Mouse (Mus musculus) ES-E14 (cell line): ENCODE results near the gene Baz2b. TPM values are rescaled to one million over a fixed set of nuclear protein-coding genes. Genes with fewer than 3 reads are reported as not detected.

Source experiments
- DNase-seq: peaks from one replicate; pipeline ENCODE4 v3.0.0-alpha.2; 2013; ENCODE audit warnings: low read depth, low spot score
- H3K27ac ChIP-seq: 2 replicates; pipeline ENCODE4 v1.5.1; 2012; ENCODE audit warnings: low read depth, mild to moderate bottlenecking, low read length, moderate library complexity, mixed read lengths; ENCODE audit not compliant: poor library complexity, insufficient read depth, severe bottlenecking
- H3K36me3 ChIP-seq: 2 replicates; pipeline ENCODE4 v1.6.1; 2012; ENCODE audit warnings: mild to moderate bottlenecking, low read length, moderate library complexity, mixed read lengths; ENCODE audit not compliant: control insufficient read depth, poor library complexity, insufficient read depth, severe bottlenecking
- H3K4me1 ChIP-seq, 2 experiments: fragments of 150-350 bp in 1 of 2; sonication (generic) in 1 of 2; 2 replicates each; pipeline ENCODE4 v1.6.1; 2012; ENCODE audit warnings: low read length in 2 of 2, mild to moderate bottlenecking in 1 of 2, mixed read lengths in 1 of 2; ENCODE audit not compliant: control insufficient read depth in 2 of 2, insufficient read depth in 2 of 2, poor library complexity in 1 of 2
- H3K4me3 ChIP-seq, 2 experiments: fragments of 150-350 bp in 1 of 2; sonication (generic) in 1 of 2; 2 replicates each; pipeline ENCODE4 v1.5.1; 2012; ENCODE audit warnings: low read length in 2 of 2, low read depth in 1 of 2, mild to moderate bottlenecking in 1 of 2, mixed read lengths in 1 of 2; ENCODE audit not compliant: insufficient read depth in 1 of 2, poor library complexity in 1 of 2, severe bottlenecking in 1 of 2
- H3K9ac ChIP-seq: 2 replicates; pipeline ENCODE4 v1.6.1; 2012; ENCODE audit warnings: low read depth, mild to moderate bottlenecking, low read length, mixed read lengths; ENCODE audit not compliant: poor library complexity, insufficient read depth, severe bottlenecking
- H3K9me3 ChIP-seq: fragments of 150-350 bp; sonication (generic); 2 replicates; pipeline ENCODE4 v1.6.1; 2012; ENCODE audit warnings: low read depth, mild to moderate bottlenecking, low read length; ENCODE audit not compliant: control insufficient read depth, insufficient read depth
- CHD2 ChIP-seq: IDR thresholded peaks from 2 replicates; pipeline ENCODE4 v1.6.1; 2014; ENCODE audit warnings: mild to moderate bottlenecking, low read depth, low read length, inconsistent platforms
- HCFC1 ChIP-seq: IDR thresholded peaks from 2 replicates; pipeline ENCODE4 v1.6.1; 2012; ENCODE audit warnings: low read length, inconsistent platforms, borderline replicate concordance; ENCODE audit not compliant: insufficient read depth
- MAFK ChIP-seq: IDR thresholded peaks from 2 replicates; pipeline ENCODE4 v1.6.1; 2014; ENCODE audit warnings: mild to moderate bottlenecking, low read depth, low read length, inconsistent platforms; ENCODE audit not compliant: insufficient read depth
- ZC3H11A ChIP-seq: IDR thresholded peaks from 2 replicates; pipeline ENCODE4 v1.6.1; 2012; ENCODE audit warnings: low read depth, mild to moderate bottlenecking, inconsistent platforms, low read length, borderline replicate concordance
- ZNF384 ChIP-seq: IDR thresholded peaks from 2 replicates; pipeline ENCODE4 v1.6.1; 2012; ENCODE audit warnings: low read depth, low read length, inconsistent platforms
- in situ Hi-C, 2 experiments: fragments of 600-800 bp; cut with MboI; formaldehyde crosslinking; loops; one replicate each; pipeline ENCODE4 v1.15.1; 2025; ENCODE audit warnings: low sequenced_read_pairs in 2 of 2, inconsistent platforms in 1 of 2; ENCODE audit not compliant: unreplicated experiment in 2 of 2
- total RNA-seq: library from RNA; depleted of rRNA; stranded (reverse); fragments of 300-350 nt; gene quantifications from 2 replicates; pipeline ENCODE4 v1.2.3, GENCODE M21; 2012

Baz2b gene
- total RNA-seq, 1 experiment: 22.0 TPM

GRCm38 (mm10) chr2:60123911-60124647, 85.6 kb downstream of the Baz2b start:
- H3K9me3 ChIP-seq: no peaks in the 10 kb centered on the region
- in situ Hi-C loops: no loop called here
- peaks cover 0 to 8% of the 10 kb centered on the region in 2 experiments; a peak in 1 of 4 replicates for H3K4me1 ChIP-seq
- peak overlapping the region; percentile 83 for H3K9ac ChIP-seq
- no peak overlapping the region for H3K27ac ChIP-seq
- peak overlapping the region; percentile 82 to 96 for H3K4me3 ChIP-seq
- DNase-seq: no peak
- H3K36me3 ChIP-seq: no peaks in the 10 kb centered on the region
- TF ChIP-seq MAFK (no peak), CHD2 (no peak), ZNF384 (no peak), ZC3H11A (no peak), HCFC1 (no peak)

- peaks cover 0 to 8% of the 10 kb centered on the region in 2 experiments; a peak in 1 of 4 replicates for H3K4me1 ChIP-seq
- in situ Hi-C loops: no loop called here
- H3K4me3 ChIP-seq: no peak overlapping the region
- H3K27ac ChIP-seq: no peak overlapping the region
- no peak for DNase-seq
- no peak for TF ChIP-seq CHD2
- TF ChIP-seq ZNF384: peak; percentile 77; the same call in 1 of the 2 replicates
- H3K9me3 ChIP-seq: no peaks in the 10 kb centered on the region
- H3K9ac ChIP-seq: no peak overlapping the region
- no peaks in the 10 kb centered on the region for H3K36me3 ChIP-seq
Measured at GRCm38 (mm10) chr2:60123061-60123874, 86.4 kb downstream of the Baz2b start.

- Histone ChIP-seq H3K27ac (no peak overlapping the region), H3K4me1 (peaks cover 0 to 8% of the 10 kb centered on the region in 2 experiments; a peak in 1 of 4 replicates)
Measured at GRCm38 (mm10) chr2:60122188-60122587, 87.5 kb downstream of the Baz2b start.

GRCm38 (mm10) chr2:60120681-60121080, 89.0 kb downstream of the Baz2b start:
- TF ChIP-seq HCFC1: no peak
- no peak for TF ChIP-seq ZNF384
- no peak for TF ChIP-seq CHD2
- TF ChIP-seq MAFK: no peak
- no peak for TF ChIP-seq ZC3H11A
- Histone ChIP-seq H3K9me3 (no peaks in the 10 kb centered on the region), H3K4me1 (peaks cover 0 to 4% of the 10 kb centered on the region in 2 experiments; a peak in 1 of 4 replicates), H3K9ac (no peak overlapping the region), H3K36me3 (no peaks in the 10 kb centered on the region), H3K27ac (no peak overlapping the region), H3K4me3 (no peak overlapping the region)
- in situ Hi-C loops: no loop called here
- no peak for DNase-seq

More at GRCm38 (mm10) chr2:60122188-60122587, 87.5 kb downstream of the Baz2b start:
- TF ChIP-seq MAFK (no peak), HCFC1 (no peak), ZC3H11A (no peak), CHD2 (no peak), ZNF384 (no peak)
- Histone ChIP-seq H3K9ac (no peak overlapping the region), H3K36me3 (no peaks in the 10 kb centered on the region), H3K9me3 (no peaks in the 10 kb centered on the region), H3K4me3 (no peak overlapping the region)
- DNase-seq: no peak
- in situ Hi-C loops: no loop called here
